Mouse (Mus musculus): ENCODE data around the gene Lyzl4.
A peak's percentile ranks its signal among the peaks of the same experiment; 100 is the strongest.

Lyzl4 gene

DNA sequence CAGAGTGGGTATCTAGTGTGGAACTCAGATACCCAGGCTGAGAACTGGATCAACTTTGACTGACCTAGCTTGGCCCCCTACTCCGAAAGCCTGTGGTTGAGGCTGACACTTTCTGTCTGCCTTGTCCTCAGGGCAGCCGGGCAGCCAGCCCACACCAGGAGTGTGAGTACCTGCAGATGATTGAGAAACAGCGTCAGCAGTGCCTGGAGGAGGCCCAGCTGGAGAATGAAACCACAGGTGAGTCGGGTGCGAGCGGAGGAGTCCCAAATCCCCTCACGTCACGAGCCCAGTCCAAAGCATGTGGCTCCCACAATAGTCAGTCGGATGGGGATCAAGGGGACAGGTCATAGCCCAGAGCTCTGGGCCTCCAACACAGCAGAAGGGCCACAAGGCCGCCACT, 11.8 kb upstream of the Lyzl4 start:
- DNase-seq (ENCODE audit: low spot score in 2 of 2) = no peak

DNA sequence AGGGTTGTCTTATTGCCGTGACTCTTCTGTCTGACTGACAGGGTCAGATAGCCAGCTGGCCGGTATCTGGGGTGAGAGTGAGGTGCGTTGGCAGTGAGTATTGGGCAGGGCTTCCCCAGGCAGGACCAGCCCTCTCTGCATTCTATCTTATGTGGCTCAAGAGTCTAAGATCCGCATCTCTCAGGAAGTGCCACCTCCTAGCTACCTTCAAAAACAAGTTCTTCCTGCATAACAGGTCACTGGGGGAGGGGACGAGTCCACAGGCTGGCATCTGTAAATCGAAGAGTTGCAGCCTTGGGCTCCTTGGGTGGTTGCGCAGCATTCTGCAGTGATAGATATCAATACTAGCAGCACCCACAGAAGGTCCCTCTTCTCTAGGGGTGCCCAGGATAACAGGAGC, 5.1 kb upstream of the Lyzl4 start:
- no peak for DNase-seq (ENCODE audit: low spot score in 2 of 2)

DNA sequence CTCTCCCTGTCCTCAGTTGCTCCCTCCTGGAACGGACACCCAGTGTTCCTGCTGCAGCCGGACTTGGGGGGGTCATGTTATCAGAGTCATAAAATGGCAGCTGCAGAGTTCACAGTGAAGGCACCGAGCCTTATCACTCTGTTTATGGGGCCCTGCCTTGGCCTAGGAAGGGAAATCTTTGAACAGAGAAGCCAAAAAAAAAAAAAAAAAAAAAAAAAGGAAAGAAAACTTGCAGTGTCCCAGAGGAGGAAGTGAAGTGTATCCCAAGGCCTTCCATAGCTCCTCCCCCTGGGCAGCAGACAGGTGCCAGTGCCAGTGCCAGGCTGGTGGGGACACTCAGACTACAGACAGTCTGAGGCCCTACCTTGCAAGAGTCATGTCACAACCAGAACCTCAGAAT, 3.0 kb upstream of the Lyzl4 start:
- DNase-seq (ENCODE audit: low spot score in 2 of 2) = no peak

DNA sequence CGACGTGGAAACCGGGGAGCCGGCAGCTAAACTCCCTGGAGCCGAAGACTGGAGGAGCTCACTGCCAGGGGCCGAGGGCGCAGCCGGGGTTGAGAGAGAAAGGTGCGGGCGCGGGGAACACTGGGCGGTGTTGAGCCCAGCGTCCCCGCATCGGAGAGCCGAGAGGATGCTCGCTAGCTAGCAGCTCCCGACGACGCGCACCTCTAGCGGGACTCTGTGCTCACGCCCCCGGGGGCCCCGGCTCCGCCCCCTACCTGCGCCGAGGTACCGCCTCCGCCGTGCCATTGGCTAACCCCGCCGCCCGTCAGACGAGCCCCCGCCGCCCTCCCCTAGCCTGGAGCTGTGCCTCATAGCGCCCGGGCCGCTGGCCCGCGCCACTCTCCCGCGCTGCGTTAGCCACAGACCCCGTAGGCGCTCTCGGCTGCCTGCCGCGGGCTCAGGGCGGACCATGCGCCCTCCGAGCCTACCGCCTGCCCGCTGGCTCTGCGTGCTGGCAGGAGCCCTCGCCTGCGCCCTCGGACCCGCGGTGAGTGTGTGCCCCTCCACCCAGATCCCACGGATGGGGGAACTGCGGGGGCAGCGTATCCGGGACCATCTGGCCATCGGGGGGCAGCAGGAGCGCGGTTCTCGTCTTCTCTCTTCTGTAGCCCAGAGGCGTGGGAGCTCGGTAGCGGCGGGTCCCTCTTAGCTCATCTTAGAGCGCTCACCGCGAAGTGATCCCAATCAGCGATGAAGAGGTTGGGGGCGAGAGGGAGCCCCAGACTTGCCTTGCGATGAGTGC, 695 bp upstream of the Lyzl4 start, which contains the start of gene Vipr1:
Vipr1 (plus strand) TSS at position 316 of the 781 bp plus-strand sequence.
- peak; percentile 43 to 76 for DNase-seq (ENCODE audit: low spot score in 2 of 2)

DNA sequence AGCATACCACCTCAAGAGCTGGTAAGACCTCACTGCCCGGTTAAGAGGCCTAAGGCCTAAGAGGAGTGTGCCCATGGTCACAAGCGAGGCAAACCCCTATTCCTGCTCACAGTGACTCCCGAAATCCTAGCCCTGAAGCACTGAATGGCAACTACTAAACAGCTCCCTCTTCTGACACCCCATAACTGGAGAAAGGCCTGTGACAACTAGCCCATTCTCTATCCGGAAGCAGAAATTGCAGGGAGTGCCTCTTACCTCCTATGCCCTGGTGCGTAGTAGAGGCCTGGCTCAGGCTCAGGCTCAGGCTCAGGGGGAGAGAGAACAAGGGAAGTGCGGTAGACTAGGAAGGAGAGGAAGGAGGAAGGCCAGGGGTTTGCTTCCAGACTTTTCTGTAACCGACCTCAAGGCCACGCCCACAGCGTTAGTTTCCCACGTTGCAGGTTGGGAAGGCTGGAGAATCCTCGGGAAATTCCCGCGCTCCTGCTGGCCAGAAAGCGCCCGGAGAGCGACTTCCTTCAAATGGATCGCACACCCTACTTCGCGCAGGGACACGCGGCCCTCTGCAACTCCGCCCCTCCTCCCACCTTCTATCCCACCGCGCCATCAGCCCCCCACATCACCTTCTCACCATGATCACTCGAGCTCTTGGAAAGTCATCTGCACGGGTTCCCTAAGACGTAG, 521 bp downstream of the Lyzl4 start:
- DNase-seq (ENCODE audit: low spot score in 2 of 2) = no peak

DNA sequence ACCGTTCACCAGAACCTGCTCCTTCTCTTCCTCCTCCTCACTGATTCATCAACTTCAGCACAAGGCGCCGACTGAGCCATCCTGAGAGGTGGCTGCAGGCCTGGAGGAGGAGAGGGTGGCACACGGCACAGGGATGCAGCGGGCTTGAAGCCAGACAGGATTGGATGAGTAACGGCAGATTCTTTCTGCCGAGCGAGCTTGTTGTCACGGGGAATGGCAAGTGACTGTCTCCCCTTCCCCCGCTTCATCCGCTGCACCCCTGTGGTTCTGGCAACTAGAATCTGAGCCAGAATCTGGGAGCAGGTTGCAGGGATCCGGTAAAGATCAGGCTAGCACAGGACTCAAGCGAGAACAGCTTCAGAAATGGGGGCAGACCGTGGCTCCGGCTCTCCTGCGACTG, 2.1 kb downstream of the Lyzl4 start:
- peak in 1 of 2 experiments; percentile 28 for DNase-seq (ENCODE audit: low spot score in 2 of 2)

DNA sequence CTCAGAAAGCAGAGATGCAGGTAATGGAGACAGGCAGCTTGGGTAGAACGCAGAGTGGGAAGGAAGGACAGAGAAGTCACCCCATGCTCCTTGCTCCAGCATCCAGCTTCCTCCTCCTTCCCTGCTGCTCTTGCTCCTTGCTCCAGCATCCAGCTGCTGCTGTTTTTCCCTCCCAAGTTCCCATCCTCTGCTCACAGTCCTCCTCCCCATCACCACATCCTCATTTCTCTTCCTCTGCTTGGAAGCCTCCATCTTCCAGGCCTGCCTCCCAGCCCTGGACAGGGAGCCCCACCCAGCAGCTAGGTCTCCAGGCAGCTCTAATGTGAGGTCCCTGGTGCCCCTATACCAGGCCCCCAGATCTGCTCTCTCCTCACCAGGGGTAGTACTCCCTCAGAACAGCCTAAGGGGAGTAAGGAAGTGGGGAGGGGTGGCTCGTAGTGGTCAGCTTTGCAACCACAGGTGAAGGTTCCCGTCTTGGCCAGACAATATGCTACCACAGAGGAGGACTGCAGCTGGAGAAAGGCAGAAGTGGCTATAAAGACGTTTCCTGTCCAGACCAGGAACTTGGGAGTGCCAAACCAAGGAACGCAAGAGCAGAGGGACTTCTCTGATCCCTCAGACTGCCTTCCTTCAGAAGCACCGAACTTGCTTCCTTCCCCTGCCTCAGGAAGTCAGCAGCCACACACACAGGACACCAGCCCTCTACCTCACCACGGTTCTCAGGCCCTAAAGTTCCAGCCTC, 5.9 kb downstream of the Lyzl4 start:
- DNase-seq (ENCODE audit: low spot score in 2 of 2) = peak in 1 of 2 experiments; percentile 8

DNA sequence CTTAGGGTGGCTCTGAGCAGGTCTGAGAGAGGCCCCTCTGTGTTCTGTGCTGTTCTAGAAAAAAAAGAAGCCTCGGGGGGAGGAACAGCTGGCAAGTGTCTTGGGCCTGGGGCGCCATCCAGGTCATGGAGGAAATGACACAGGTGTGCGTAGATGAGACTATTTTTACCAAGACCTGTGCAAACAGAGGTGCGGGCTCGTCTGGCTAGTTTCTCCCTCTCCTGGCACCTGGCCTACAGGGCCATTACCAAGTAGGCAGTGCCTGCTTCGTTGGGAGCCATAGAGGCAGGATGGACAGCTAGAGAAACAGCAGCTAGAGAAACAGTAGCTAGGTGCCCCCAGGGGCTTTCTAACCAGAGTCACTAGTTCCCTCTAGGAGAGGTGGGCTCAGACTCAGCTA, 8.6 kb downstream of the Lyzl4 start:
- DNase-seq (ENCODE audit: low spot score in 2 of 2) = peak in 1 of 2 experiments; percentile 14

DNA sequence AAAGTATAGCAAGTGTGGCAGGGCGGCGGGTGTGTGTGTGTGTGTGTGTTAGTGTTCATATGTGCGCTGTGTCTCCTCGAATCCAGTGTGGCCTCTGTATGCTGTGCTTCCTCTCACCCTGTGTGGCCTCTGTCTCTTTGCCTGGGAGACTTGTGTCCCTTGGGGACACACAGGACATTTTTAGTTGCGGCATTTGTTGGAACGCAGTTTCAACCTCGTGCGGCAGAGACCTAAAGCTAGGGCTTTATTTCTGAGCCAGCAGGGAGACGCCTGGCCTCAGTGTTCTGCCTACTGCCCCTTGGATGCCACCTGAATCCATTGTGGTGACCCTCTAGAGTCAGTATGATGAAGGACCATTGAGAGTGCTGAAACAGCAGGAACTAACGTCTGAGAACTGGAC, 9.0 kb downstream of the Lyzl4 start:
- DNase-seq (ENCODE audit: low spot score in 2 of 2) = peak in 1 of 2 experiments; percentile 14

DNA sequence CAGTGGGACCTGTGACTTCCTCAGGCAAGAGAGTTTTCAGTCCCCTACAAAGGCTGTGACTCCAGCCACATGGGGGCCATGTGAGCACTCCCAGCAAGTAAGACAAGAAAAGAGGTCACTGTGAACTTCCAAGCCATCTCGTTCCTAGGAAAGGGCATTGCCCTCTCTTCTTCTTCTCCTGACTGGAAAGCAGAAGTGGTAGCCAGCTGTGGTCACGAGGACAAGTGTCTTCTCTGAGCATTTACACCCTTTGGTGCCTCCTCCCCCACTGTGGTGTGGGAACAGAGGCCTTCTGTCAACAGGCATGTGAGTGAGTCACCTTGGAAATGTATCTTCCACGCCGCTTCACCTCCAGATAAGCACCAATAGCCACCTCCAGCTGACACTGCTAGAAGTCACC, 9.9 kb downstream of the Lyzl4 start:
- peak in 1 of 2 experiments; percentile 19 for DNase-seq (ENCODE audit: low spot score in 2 of 2)

DNA sequence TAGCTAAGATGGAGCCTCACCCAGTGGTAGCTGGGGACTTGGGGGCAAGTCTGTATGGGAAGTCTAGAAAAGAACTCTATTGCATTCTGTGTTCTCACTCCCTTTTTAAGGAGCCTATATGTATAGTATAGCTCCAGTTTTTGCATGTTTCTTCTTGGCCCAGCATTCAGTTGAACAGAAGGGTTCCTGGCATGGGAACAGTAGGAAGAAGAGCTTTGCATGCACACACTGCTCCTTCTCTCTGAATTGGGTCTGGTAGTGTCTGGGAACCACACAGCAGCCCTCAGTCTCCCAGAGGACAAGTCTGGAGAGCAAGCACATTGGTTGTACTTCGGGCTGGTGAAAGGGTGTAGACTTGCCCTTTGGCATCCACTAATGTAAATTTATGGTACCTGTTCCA, 11.3 kb downstream of the Lyzl4 start:
- peak in 1 of 2 experiments; percentile 4 for DNase-seq (ENCODE audit: low spot score in 2 of 2)

DNA sequence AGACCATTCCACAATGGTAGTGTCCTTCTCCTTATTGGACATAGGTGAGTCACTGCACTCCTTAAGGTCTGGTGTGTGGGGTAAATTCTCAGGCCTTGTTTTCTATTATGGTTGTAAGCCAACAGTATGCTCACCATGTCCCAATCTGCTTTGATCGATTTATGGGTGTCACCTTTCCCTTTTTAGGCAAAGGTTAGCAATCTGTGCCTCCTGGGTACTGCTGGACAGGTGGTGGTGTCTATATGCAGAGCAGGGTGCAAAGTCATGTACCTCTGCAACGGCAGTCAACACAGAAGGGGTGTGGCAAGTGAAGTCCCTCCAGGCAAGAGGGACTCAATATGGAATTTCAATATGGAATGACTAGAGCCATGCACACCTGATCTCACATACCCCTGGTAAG, 17.0 kb downstream of the Lyzl4 start:
- no peak for DNase-seq (ENCODE audit: low spot score in 2 of 2)

DNA sequence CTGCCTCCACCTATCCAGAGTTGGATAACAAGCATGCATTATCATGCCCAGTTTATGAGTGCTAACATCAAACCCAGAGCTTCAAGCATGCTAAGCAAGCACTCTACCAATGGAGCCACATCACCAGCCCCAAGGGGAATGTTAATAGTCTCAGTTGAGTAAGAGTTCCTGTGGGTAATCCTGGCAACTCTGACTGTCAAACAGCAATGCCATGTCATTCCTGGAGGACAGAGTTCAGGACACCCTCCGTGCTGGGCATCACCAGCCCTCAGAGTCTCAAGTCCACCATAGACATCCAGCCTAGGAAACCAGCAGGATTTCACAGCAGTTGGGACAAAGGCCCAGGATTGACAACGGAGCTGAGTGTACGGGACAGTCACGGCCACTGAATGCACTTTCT, 18.7 kb downstream of the Lyzl4 start:
- DNase-seq (ENCODE audit: low spot score in 2 of 2) = no peak

DNA sequence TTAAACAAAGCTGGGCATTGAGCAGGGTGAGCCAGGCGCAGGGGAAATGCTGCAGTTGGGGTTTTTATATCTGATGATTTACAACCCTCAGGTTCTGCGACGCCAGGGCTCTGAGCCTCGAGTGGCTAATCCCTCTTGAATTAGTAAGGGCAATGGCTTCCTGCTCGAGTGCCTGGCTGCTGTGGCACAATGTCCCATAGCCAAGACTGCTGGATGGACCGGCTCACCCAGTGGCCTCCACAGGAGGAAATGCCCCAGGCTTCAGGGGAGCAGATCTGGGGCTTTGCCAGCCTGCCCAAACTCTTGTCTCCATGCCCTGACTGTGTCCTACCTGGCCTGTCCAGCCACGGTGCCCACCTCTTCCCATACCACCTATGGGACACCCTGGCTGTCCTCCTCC, 22.5 kb downstream of the Lyzl4 start:
- no peak for DNase-seq (ENCODE audit: low spot score in 2 of 2)

DNA sequence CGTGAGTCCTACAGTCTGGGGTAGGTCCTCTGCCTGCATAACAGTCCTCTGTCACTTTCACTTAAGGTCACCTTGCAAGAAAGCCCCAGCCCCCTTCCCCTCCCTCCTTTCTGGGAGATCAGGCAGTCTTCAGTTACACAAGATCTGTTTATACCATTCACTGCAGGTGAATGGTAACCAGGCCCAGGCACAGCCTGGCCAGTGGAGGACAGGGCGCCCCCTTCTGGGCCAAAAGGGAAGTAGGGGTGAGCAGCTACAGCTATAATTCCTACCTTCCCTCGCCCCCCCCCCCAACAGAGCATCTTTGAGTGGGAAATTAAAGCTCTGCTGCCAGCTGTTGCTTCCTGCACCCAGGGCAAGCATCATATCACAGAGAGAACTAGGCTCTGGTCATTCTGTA, 25.4 kb downstream of the Lyzl4 start:
- DNase-seq (ENCODE audit: low spot score in 2 of 2) = peak in 1 of 2 experiments; percentile 32

DNA sequence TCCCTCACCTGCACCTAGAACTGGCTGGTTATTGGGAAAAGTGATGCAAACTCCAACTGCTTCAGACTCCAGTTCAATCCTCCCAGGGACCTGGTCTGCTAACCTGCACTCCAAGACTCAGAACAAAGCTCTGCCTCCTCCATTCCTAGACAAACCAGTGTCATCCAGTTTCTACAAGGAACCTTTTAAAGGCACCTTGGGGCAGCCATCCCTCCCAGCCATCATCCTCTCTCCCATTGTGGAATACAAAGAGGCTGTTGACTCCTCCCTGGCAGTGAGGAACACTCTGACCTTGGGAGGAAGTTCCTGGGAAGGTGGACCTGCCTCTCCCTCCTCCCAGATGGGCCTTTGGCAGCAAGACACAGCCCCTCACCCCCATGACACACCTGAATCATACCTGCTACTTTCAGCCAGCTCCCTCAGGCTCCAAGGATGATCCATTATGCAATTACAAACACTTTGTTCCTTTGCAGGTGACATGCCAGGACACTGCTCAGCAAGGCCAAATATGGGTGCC, 27.6 kb downstream of the Lyzl4 start:
- DNase-seq (ENCODE audit: low spot score in 2 of 2) = no peak

DNA sequence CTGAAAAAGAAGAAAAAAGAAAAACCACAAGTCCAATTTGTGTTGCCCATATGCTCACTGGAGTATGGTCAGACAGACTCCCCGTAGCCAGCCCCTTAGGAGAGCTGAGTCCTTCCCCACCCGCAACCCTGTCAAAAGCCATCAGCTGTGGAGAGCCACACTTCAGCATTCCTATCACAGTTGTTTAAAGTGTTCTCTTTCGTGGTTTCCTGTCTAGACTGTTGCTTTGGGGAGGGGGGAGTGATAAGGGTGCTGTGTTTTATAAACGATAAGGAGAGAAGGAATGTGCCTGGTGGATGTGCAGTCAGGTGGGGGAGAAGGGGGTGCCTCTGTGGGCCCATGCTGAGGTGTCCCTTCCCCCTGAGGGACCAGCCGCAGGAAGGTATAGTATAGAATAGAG, 28.7 kb downstream of the Lyzl4 start:
- DNase-seq (ENCODE audit: low spot score in 2 of 2) = no peak

DNA sequence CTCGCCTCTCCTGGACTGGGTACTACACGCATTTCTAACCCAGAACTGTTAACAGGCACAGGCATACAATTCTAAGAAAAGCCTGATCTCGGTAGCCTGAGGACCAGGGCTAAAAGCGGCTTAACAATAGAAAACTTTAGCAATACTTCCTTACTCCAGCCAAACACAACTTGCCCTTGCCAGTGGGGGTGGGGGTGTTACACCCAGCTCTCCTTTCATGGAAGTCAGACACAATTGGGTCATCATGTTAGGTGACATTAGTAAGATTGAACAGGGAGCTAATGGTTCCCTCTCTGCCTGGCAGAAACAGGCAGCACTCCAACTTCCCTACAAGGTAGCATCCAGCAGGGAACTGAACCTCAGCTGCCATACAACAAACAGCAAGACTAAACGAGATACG, 32.5 kb downstream of the Lyzl4 start:
- DNase-seq (ENCODE audit: low spot score in 2 of 2) = no peak

DNA sequence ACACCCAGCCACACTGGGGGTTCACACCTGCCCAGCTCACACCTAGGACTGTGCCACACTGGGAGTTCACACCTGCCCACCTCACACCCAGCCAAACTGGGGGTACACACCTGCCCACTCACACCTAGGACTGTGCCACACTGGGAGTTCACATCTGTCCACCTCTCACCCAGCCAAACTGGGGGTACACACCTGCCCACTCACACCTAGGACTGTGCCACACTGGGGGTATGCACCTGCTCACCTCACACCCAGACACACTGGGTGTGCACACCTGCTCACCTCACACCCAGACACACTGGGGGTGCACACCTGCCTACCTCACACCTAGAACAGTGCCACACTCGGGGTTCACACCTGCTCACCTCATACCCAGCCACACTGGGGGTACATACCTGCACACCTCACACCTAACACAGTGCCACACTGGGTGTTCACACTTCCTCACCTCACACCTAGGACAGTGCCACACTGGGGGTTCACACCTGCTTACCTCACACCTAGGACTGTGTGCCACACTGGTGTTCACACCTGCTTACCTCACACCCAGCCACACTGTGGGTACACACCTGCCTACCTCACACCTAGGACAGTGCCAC, 35.3 kb downstream of the Lyzl4 start:
- no peak for DNase-seq (ENCODE audit: low spot score in 2 of 2)

DNA sequence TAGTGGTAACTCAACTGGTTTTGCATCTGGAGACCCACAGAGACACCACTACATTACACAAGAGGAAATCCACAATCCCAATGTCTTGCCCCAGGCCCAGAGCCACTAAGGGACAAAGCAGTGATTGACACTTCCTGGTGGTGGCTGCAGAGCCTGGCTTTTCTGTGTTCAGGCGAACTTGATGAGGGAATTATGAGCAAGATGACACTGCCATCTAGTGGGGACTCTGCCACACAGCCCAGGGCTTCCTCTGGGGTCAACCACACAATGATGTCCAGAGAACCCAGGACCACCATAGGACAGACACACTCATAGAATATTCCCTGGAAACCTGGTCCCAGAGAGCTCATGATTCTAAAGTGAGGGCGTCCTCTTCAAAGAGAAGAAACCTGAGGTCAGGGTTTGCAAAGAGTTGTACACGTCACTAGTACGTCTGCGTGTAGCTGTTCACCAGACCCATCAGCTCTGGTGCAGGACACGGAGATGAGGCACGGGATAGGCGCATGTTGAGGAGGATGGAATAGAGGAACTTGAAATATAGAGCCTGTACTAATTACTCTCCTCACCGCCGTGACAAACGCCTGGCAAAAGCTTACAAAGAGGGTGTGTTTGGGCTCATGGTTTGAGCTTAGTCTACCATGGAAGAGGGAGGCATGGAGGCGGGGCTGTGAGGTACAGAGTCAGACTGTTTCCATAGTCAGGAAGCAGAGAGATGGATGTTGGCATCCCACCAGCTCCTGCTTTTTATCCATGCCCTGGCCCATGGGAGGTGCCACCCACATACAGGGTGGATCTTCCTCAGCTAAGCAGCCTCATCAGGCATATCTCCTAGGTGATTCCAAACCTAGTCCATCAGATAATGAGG, 36.2 kb downstream of the Lyzl4 start:
- peak; percentile 49 to 85 for DNase-seq (ENCODE audit: low spot score in 2 of 2)

DNA sequence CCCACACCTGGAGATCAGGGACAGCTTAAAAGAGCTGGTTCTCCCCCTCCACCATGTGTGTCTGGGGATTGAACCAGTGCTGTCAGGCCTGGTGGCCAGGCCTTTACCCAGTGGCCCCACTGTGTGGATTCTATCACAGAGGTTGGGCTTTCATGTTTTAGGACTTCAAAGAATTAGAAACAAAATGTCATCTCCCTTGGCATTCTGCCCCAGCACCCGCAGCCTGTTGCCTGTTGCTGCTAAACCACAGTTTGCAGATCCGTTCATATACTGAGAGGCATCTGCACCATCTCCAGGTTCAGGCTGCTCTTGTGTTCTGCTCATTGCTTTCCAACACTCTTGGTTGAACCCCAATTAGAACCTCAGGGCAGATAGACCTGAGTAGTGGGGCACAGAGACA, 39.5 kb downstream of the Lyzl4 start:
- no peak for DNase-seq (ENCODE audit: low spot score in 2 of 2)
